Mouse (Mus musculus) spleen, embryonic (tissue): ENCODE results near the gene Pde2a.

Experiments used
- CTCF ChIA-PET: fragments of 350-600 bp; sonication (Branson Sonifier 250); formaldehyde crosslinking; loops from one replicate; lab custom pipeline; 2022; lab: Charles Lee

Gene Pde2a

GRCm38 (mm10) chr7:101499701-101500100, 78.2 kb downstream of the Pde2a start:
- CTCF ChIA-PET = interaction anchor here (0.6 to 1.7 kb wide), 4 partner anchors 8 to 791 kb away, joined by 3 to 4 read pairs (median 3); no protein-coding TSS in a partner anchor

GRCm38 (mm10) chr7:101501236-101501635, 79.7 kb downstream of the Pde2a start:
- CTCF ChIA-PET = no interaction called here

DNA sequence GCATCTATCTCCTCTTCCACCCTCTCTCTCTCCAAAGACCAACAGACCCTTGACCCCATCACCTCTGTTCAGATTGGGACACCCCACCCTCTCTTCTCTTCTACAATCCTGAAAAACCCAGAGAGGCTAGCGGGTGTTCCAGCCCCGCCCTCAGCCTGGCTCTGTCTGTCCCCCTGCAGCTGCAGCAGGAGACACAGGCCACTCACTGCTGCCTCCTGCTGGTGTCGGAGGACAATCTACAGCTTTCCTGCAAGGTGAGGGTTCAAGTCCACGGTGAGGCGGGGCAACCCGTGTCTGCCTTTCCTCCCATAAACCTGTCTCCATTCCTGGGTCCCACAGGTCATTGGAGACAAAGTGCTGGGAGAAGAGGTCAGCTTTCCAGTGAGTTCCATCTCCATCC, 80.2 kb downstream of the Pde2a start:
- CTCF ChIA-PET = interaction anchor here (0.6 to 0.7 kb wide), 2 partner anchors 16 to 104 kb away, joined by 8 to 13 read pairs; no protein-coding TSS in a partner anchor

DNA sequence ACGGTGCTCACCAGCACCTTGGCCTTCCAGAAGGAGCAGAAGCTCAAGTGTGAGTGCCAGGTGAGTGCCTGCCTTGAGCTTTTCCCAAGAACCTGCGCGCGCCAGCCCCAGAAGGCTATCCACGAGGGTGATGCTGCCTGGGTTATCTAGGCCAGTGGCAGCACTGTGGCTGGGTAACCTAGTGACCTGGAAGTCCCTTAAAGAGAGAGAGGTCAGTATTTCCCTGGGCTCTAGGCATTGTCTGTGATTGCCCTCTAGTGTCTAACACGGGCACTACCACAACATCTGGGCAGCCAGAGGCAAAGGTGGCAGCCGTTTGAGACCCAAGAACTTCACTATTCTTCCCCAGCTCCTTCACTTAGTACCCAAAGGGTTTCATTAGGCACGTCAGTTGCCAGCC, 81.9 kb downstream of the Pde2a start:
- CTCF ChIA-PET = interaction anchor here (0.6 to 1.2 kb wide), 7 partner anchors 36 to 378 kb away, joined by 3 to 10 read pairs (median 3); no protein-coding TSS in a partner anchor

GRCm38 (mm10) chr7:101503803-101504202, 82.3 kb downstream of the Pde2a start:
- CTCF ChIA-PET = interaction anchor here (0.7 to 1.2 kb wide), 2 partner anchors 53 to 76 kb away, joined by 3 to 10 read pairs; no protein-coding TSS in a partner anchor

DNA sequence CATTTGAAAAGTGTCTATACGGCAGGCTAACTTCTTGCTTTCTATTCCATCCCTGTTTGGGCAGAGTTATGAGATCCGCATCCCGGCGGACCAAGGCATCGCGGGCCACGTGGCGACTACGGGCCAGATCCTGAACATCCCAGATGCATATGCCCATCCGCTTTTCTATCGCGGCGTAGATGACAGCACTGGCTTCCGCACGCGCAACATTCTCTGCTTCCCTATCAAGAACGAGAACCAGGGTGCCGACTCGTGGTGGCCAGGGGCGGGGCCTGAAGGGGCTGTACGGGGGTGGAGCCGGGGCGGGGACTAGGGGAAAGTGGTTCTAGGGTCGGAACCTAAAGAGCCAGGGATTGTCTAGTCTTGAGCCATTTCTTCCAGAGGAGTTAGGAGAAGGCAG, 83.0 kb downstream of the Pde2a start:
- CTCF ChIA-PET = no interaction called here

GRCm38 (mm10) chr7:101509212-101509611, 87.7 kb downstream of the Pde2a start:
- CTCF ChIA-PET = no interaction called here

DNA sequence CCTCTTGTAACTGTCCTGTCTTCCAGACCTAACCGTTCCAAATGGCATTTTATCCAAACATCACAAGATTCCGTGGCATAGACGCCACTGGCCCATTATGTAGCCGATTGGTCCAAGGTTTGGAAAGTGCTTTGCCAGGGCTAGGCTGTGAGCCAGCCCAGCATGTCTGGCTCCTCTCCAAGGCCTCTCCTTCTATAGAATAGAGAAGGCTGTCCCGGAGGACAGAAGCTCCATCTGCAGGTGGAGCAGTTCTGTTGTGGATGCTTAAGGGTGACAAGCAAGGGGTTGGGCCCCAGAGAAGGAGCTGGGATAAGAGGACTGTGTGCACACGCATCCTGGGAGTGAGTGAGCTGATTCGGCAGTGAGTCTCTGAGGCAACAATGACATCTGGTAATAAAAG, 92.2 kb downstream of the Pde2a start:
- CTCF ChIA-PET = no interaction called here

DNA sequence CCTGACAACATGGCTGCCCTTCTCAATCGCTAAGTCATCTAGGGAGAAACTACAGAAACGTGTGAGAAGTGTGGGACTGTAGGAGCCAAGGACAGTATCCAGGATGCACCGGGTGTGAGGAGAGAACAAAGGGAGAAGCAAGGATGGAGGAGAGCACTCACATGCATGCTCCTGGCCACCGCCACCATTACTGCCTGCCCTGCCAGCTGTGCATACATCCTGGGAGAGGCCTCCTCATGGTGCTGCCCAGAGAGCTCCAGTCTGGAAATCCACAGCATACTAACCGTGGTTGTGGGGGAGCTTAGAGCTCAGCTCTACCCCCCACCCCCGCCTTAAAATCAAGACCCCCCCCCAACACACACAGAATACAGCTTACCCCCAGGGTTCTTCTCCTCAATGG, 93.3 kb downstream of the Pde2a start:
- CTCF ChIA-PET = no interaction called here

GRCm38 (mm10) chr7:101515295-101515694, 93.8 kb downstream of the Pde2a start:
- CTCF ChIA-PET = no interaction called here

GRCm38 (mm10) chr7:101516460-101516859, 95.0 kb downstream of the Pde2a start:
- CTCF ChIA-PET = no interaction called here

- CTCF ChIA-PET = no interaction called here
These were observed 100.2 kb downstream of the Pde2a start for GRCm38 (mm10) chr7:101521696-101522095.

GRCm38 (mm10) chr7:101523205-101523604, 101.7 kb downstream of the Pde2a start:
- CTCF ChIA-PET = interaction anchor here (0.6 kb wide), 1 partner anchor 30 kb away, joined by 4 read pairs; no protein-coding TSS in a partner anchor

GRCm38 (mm10) chr7:101526484-101526883, 105.0 kb downstream of the Pde2a start:
- CTCF ChIA-PET = no interaction called here

GRCm38 (mm10) chr7:101534428-101534827, 112.9 kb downstream of the Pde2a start:
- CTCF ChIA-PET = no interaction called here

DNA sequence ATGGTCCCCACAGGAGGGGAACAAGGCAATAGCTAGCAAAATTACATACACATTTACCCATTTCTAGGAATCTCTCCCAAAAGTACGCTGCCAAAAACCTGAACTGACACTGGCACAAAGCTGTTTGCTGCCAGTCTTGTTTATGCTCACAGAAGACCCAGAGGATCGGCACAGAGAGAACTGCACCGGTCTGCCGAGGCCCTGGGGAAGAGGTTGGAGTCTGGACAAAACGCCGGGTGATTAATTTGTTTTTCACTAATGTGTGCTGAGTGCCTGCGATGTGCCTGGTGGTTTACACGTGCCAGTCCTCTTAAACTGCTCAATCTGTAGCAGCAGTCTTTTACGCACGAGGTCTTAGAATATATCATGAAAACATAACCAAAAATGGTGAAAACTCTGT, 113.6 kb downstream of the Pde2a start:
- CTCF ChIA-PET = no interaction called here

- CTCF ChIA-PET = no interaction called here
These were observed 114.0 kb downstream of the Pde2a start for GRCm38 (mm10) chr7:101535517-101535916.

DNA sequence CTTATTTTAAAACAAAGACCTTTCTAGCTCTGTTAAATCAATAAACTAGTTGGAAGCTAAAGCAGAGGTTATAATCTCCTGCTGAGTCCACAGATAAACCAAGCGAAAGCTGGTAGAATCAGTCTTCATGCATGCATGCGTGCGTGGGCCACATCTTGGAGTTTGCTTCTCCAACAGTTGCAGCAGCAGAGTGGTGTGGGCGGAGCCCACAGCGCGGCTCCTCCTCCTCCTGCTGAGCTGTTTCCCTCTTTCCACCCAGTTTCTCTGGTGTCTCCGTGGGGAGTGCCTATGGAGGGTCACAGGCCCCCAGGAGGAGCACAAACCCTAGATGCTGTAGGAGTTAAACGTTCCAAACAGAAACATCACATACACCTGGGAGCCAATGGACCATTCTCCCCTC, 116.0 kb downstream of the Pde2a start:
- CTCF ChIA-PET = no interaction called here

- CTCF ChIA-PET = interaction anchor here (0.6 to 1.2 kb wide), 4 partner anchors 13 to 251 kb away, joined by 3 to 9 read pairs (median 4); no protein-coding TSS in a partner anchor
These were observed 116.8 kb downstream of the Pde2a start for GRCm38 (mm10) chr7:101538141-101538933.

DNA sequence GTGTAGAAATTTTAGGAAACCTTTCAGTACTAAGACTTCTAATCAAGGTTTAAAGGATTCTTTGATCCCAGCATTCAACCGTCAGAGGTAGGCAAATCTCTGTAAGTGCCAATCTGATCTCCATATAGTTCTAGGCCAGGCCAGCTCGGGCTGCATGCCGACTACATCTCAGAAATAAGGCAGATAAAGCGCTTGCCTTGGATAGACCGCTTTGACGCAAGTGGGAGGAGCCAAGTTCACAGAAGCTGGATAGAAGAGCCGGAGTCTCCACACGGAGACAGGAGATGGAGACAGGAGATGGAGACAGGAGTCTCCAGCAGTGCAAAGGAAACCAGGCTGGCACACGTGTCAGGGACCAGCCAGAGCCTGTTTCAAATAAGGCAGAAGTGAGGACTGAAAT, 118.3 kb downstream of the Pde2a start:
- CTCF ChIA-PET = interaction anchor here (0.6 kb wide), 1 partner anchor 886 kb away, joined by 3 read pairs; no protein-coding TSS in a partner anchor

- CTCF ChIA-PET = interaction anchor here (0.7 kb wide), 1 partner anchor 553 kb away, joined by 9 read pairs; no protein-coding TSS in a partner anchor
These were observed 119.2 kb downstream of the Pde2a start for GRCm38 (mm10) chr7:101540684-101541083.

DNA sequence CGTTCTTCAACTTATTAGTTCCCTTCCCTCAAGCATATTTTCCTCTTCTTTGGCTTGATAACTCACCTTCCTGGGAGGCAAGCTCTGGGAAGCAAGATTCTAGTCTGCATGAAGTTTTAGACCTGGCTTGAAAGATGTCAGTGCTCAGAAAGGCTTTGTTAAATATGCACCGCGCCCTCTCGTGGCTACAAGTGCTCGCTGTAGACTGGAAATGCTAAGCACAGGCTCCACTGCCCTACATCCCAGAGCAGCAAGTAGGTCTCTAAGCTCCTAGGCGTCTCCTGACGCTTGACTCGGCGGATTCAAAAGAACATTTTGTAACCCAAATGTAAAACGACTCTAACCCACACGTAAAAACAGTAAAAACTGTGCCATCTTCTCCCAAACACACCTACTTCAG, 119.6 kb downstream of the Pde2a start:
- CTCF ChIA-PET = interaction anchor here (0.7 kb wide), 1 partner anchor 553 kb away, joined by 9 read pairs; no protein-coding TSS in a partner anchor

DNA sequence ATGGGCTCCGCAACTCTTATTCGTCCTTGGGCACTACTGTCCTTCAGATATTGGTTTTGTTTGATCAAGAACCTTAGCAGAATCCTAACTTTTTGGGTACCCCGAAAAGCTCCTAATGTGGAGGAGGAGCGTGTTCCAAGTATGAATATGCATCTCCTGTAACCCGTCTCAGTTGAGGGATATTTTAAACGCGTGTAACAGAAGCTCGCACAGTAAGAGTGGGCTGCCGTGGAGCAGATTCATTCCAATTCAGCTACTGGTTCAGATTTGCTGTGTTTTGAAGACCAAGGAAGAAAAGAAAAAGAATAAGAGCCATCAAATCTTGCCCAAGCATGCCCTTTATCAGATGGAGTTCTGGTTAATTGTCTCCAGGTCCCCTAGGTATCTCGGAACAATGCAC, 120.2 kb downstream of the Pde2a start:
- CTCF ChIA-PET = no interaction called here
